Mouse (Mus musculus): ENCODE data around the gene Tbx15. TPM values are rescaled to one million over a fixed set of nuclear protein-coding genes. Genes with fewer than 3 reads are reported as not detected.
"Not testable (repeated sequence)": the region's sequence is repeated elsewhere in the genome, so short reads cannot be mapped to it uniquely, and the experiment has no call there.

Gene Tbx15
- total RNA-seq, 2 experiments from 2014 or later: 117 to 119 TPM

DNA sequence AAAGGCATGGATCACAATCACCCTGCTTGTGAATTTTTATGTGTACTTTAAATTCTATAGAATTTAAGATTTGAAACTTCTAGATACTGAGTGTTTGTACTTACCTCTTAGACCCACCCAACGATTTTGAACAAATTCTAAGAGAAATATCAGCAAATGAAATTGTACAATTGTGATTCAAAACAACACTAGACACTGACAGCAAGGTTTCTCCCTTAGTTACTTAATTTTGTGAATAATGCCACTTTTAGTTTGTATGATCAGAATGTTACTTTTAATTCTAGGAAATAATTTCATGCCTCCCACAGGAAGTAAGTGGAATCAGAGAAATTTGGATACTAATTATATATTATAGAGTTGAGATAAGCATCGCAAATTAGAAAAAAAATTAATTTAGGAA is 20.2 kb downstream of the Tbx15 start:
- no peak for DNase-seq
- intact Hi-C loops (cut with DNase I): no loop called here

DNA sequence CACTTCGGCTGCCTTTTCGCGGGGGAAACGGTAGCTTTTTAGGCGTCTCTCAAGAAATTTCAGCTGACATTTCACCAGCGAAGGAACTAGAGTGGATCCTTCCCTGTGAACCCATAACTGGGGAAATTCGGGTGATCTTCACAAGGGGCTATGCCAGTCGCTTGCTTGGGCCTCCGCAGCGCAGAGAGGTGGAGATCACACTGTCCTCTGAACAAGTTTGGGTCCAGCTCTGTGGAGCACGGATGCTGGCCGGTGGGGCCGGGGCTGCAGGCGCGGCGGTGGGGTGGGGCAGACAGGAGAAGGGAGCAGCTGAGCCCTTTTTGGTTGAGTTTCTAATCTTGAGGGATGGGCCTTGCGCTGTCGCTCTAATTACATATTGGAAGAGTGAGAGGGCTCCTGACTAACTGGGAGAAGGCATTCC is 21.2 kb downstream of the Tbx15 start:
- intact Hi-C loops (cut with DNase I): no loop called here
- no peak for DNase-seq

DNA sequence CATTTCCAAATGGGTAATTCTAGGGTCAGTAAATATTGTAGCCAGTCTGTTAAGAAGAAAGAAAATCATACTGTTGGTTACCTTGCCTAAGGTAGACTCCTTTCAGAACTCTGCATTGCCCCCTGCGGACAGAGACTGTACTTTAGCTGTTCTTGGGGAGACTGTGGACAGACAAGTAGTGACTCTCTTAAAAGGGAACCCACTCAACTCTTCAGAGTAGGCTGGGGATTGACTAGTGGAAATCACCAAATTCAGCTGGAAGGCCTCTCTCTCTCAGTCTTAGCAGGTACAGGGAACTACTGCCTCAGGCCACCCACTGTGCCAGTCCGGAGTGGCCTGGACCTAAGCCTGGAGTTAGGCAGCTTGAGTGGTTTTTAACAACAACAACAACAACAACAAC is 21.8 kb downstream of the Tbx15 start:
- no peak for DNase-seq
- intact Hi-C loops (cut with DNase I): no loop called here

DNA sequence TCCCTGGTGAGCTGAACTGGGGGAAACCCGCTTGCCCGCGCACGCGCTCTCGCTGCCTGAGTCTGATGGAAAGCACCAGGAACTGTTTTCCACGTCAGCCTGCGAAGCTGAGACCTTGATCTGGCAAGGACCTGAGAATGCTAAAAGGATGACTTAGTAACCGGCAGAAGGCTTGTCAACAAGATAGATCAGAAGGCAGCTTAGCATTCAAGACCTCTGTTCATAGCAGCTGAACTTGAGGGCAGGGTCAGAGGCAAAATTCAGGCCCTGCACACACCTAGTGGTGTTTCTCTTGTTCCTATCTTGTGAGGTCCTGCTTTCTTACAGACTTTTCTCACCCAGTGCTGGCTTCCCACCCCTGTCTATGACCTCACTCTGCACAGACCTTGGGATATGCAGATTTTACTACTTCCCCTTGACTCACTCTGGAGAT is 23.3 kb downstream of the Tbx15 start:
- no peak for DNase-seq

GRCm38 (mm10) chr3:99264695-99265094 is 24.5 kb downstream of the Tbx15 start:
- no peak for DNase-seq
- intact Hi-C loops (cut with DNase I): no loop called here

More for the DNA sequence above, 23.3 kb downstream of the Tbx15 start:
- intact Hi-C loops (cut with DNase I): no loop called here

GRCm38 (mm10) chr3:99266752-99267303 is 26.6 kb downstream of the Tbx15 start:
- DNase-seq: no peak
- intact Hi-C loops (cut with DNase I): no loop called here

DNA sequence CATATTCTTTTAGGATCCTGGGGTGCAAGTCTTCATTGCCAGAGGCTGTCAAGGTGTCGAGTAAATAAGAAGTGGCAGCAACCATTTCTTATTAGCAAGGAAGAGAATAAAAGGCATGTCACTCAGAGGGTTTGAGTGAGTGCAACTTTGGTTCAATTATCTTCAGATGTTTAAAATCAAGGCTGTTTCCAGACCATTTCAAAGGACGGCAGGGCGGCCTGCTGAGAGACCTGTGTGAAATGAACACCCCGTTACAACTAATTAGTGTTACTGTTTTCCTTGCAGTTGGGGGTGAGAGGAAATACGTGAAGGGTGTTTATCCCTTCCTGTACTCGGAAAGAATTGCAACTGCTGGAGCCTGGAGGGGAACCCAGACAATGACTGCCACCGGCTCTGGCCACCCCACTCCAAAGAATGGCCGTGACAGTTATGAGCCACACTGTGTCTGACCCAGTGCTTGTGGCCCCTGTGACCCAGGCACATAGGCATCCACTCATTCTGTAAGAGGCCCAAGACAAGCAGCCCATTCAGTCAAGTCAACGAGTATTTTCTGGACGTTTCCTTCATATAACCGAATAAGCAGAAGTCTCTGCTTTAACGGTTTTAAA is 37.9 kb downstream of the Tbx15 start:
- DNase-seq: no peak
- intact Hi-C loops (cut with DNase I): no loop called here

DNA sequence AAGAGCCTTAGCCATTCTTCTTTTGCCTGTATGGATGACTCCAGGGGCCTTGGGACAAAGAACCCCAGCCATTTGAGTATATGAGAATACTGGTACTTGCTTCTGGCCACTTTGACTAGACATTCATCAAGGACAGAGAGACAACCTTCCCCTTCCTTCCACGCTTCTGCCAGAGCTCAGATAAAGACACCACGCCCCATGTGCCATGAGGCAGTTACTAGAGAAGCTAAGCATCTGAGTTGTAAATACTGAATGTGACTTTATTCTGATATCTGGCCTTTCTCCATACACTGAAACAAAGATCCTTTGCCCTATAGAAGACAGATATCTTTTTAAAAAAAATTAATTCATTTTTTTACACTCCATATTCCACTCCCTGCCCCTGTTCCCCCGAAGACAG is 39.5 kb downstream of the Tbx15 start:
- intact Hi-C loops (cut with DNase I): no loop called here
- no peak for DNase-seq

DNA sequence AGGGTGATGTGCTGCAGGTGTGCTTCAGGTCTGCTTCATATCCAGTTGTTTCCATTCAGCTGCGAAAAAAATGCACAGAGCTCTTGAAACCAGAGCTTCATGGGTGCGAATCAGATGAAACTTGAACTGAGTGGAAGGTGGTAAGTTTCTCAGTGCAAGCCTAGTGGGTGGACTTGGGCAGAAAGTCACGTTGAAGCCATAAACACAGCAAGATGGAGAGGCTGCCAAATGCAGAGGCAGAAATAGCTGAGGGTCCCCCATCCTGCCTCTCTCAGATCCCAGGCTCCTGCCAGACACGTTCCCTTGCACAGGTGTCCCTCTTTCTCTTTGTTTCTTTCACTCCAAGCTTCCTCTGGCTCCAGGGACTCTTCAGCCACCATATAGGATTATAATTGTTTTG is 41.3 kb downstream of the Tbx15 start:
- DNase-seq: no peak
- intact Hi-C loops (cut with DNase I): no loop called here

DNA sequence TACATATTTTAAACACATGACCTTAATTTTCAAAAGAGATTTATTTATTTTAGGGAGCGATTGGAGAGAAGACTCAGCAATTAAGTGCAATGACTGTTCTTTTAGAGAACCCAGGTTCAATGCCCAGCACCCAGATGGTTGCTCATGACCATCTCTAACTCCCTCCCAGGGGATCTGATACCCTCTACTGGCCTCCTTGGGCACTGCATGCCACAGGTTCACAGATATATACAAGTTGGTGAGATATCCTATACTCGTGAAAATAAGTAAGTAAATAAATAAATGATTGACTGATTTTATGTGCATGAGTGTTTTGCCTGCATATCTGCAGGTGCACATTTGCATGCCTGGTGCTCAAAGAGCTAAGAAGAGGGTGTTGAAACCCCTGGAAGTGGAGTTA is 48.1 kb downstream of the Tbx15 start:
- no peak for DNase-seq
- intact Hi-C loops (cut with DNase I): no loop called here

GRCm38 (mm10) chr3:99290064-99290702 is 50.0 kb downstream of the Tbx15 start:
- intact Hi-C loops (cut with DNase I): no loop called here
- peak; percentile 41 to 70 for DNase-seq

GRCm38 (mm10) chr3:99290878-99291277 is 50.7 kb downstream of the Tbx15 start:
- DNase-seq: no peak
- intact Hi-C loops (cut with DNase I): no loop called here

GRCm38 (mm10) chr3:99291386-99291785 is 51.2 kb downstream of the Tbx15 start:
- DNase-seq: no peak
- intact Hi-C loops (cut with DNase I): no loop called here

GRCm38 (mm10) chr3:99292531-99292931 is 52.4 kb downstream of the Tbx15 start:
- peak in 1 of 2 experiments; percentile 45 for DNase-seq
- intact Hi-C loops (cut with DNase I): no loop called here

- peak; percentile 50 to 53 for DNase-seq
- intact Hi-C loops (cut with DNase I): not testable (repeated sequence)
These were observed 54.0 kb downstream of the Tbx15 start for GRCm38 (mm10) chr3:99294209-99294608.

DNA sequence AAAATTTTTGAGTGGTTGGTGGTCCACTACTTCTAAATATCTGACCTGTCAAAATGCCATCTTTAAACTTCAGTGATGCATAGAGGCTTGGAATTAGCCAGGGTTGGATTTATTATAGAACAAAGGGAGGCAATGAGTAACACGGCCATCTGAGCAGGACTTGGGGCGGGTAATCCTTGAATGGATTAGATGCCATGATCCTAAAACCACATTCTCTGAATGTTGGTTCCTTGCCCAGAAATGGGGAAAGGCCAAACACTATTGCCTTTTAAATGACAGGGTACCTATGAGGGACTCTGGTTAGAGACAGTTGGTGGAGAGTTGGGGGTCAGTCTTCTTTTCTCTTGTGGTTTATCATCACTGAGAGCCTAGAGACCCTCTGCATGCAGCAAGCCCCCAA is 55.1 kb downstream of the Tbx15 start:
- intact Hi-C loops (cut with DNase I): loop anchor here (5.0 kb wide), 1 partner anchor 43 kb away; no protein-coding TSS in a partner anchor
- no peak for DNase-seq

DNA sequence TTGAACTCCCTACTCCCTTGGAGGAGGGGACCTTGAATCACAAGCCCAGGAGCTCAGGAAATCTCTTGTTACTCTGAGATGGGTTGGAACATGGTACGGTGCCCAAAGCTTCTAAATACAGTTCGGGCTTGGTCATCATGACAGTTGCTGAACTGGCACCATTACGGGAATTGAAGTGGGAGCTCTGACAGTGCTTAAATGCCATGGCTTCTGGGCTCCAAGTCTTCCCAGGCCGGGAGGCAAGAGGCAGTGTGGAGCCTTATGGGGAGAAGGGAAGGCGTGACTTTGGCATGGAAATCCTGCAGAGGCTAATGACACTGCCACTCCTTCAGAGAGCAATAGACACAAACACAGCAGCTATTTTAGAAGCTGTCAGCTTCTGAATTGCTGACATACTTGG is 56.0 kb downstream of the Tbx15 start:
- intact Hi-C loops (cut with DNase I): loop anchor here (5.0 kb wide), 1 partner anchor 44 kb away; no protein-coding TSS in a partner anchor

DNA sequence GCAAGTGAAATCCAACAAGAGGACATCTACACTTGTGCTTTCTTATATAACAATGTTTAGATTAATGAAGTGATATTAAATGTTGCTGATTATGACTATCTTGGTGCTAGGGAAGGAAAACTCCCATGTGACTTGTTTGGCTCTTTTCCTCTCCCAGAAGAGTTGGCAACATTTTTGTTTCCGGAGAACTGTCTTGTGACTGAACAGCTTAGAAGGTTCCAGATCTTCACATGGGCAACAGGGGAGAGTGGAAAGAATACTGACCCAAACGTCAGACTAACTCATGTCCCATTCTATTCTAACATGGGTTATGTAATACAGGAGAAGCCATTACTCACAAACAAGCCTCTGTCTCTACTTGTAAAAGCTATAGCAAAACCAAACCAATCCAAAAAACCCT is 60.7 kb downstream of the Tbx15 start:
- intact Hi-C loops (cut with DNase I): loop anchor here (10.0 kb wide), 1 partner anchor 424 kb away; no protein-coding TSS in a partner anchor
- no peak for DNase-seq

More for the DNA sequence above, 56.0 kb downstream of the Tbx15 start:
- peak in 1 of 2 experiments; percentile 56 for DNase-seq

DNA sequence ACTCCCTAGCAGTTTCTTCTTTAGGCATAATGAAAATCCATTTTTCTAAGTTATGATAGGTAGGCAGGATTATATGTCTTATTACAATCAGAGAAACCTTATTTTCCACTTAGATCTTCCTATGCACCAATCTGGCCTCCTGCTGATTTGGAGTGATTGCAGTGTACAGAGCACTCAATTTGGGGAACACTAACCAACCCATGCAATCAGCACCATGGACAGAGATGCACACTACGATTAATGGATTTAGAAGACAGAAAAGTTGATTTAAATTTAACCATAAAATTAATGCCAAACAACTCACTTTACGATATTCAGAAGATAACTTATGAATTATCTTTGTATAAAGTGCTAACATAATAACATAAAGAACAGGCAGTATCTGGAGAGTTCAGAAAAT is 70.7 kb downstream of the Tbx15 start:
- no peak for DNase-seq
- intact Hi-C loops (cut with DNase I): no loop called here

DNA sequence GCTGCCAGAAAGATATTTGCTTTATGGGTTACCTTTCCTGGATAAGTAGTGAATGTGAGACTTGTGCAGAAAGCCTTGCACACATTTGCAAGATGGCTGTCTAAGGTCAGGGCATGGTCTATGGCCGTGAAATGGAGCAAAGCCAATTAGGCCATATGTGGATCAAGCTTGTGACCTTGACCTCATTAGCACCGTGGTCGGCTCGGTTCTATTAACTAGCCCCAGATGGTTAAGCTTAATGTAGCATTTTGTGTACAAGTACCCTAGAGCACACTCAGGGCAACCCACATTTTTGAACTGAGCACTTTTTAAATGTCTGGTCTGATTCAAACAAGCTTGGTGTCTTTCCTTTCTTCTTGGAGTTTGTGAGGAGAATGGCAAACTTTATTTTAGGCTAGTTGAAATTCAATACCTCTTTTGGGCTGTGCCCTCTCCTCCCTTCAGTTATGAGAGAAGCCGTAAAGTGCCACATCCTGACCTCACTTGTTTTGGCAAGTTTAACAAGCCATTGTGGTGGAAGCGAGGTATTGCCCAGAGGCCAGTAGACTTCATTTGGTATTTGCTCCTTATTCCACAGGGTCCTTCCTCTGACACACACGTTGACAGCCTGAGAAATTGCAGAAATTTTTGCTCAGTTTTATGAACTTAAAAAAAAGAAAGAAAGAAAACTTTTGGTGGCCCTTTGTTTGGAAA is 71.9 kb downstream of the Tbx15 start:
- intact Hi-C loops (cut with DNase I): no loop called here

DNA sequence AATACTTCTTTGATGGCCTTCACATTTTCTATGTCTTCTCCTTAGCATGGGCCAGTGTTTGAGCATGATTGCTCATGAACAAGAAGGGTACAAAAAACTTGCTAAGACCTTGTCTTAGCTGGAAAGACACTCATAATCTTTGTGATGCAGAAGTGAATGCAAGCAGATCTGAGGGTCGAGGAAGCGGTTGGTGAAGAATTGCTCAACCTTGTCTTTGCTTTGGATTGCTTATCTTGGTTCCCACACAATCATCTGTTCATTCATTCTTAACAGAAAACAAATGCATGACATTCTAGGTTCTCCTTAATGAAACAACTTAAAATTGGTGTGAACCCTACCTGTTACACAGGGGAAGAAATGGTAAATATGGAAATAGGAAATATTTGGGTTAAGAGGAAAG is 82.2 kb downstream of the Tbx15 start:
- intact Hi-C loops (cut with DNase I): no loop called here
- no peak for DNase-seq

More for the DNA sequence above, 71.9 kb downstream of the Tbx15 start:
- no peak for DNase-seq
